Mouse (Mus musculus): ENCODE data around the gene Krt83.
"Not testable (repeated sequence)": the region's sequence is repeated elsewhere in the genome, so short reads cannot be mapped to it uniquely, and the experiment has no call there.

The Krt83 gene

DNA sequence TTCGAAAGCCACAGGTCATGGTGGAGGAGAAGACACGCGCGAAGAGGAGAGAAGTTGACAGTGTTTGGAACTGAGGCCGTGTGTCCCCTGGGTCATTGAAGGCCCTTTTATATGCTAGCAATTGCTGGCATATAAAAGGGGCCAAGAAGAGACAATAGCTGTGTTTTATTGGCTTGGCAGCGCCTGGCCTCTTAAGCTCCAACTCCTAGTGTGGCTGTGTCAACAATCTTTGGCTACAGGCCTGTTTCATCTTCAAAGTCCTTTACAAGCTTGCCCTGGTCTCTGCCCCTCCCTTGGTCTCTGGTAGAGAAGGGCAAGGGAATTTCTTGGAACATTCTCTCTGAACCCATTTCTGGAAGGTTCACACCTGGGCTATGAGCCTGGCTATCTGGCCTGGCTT is at the start of gene Krt83:
Krt83 (minus strand) TSS at position 82 of the 400 bp plus-strand sequence.
- DNase-seq (ENCODE audit: low read depth, low spot score): no peak

- no peak for DNase-seq (ENCODE audit: low read depth, low spot score)
These were observed 47.2 kb upstream of the Krt83 start for GRCm38 (mm10) chr15:101538580-101538900.

DNA sequence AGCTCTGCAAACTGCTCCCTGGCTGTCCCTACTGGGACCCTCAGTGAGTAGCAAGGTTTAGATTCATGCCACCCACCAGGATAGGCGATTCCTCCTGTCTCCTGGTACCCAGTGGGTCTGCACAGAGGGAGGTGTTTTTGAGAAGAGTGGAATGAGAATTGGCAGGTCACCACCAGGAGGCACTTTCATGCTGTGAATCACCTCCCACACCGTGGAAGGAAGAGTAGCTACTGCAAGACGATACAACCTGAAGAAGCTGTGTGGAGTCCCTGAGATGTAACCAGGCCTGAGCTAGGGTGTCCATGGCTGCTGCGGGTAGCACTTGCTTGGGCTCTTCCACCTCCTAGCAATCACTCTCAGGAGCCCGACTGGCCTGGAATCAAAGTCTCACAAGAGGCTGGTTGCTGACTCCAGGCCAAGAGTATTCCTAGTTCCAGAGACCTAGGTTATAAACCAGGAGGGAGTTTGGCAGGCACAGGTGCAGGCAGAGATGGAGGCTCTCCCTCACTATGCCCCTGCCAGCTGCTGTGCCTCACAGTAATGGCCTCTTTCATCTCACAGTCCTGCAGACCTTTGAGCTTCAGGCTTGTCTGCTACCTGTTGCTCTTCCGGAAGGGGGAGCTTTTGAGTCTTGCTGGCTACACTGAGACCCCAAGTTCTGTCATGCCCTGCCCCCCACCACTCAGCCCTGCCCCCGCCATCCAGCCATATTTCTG is 46.7 kb upstream of the Krt83 start:
- DNase-seq (ENCODE audit: low read depth, low spot score): no peak

GRCm38 (mm10) chr15:101536054-101536850 is 44.9 kb upstream of the Krt83 start:
- DNase-seq (ENCODE audit: low read depth, low spot score): no peak

- DNase-seq (ENCODE audit: low read depth, low spot score): no peak
These were observed 41.4 kb upstream of the Krt83 start, which contains the start of gene Krt84 for GRCm38 (mm10) chr15:101532720-101533119. Krt84 (minus strand) TSS chr15:101532820.

DNA sequence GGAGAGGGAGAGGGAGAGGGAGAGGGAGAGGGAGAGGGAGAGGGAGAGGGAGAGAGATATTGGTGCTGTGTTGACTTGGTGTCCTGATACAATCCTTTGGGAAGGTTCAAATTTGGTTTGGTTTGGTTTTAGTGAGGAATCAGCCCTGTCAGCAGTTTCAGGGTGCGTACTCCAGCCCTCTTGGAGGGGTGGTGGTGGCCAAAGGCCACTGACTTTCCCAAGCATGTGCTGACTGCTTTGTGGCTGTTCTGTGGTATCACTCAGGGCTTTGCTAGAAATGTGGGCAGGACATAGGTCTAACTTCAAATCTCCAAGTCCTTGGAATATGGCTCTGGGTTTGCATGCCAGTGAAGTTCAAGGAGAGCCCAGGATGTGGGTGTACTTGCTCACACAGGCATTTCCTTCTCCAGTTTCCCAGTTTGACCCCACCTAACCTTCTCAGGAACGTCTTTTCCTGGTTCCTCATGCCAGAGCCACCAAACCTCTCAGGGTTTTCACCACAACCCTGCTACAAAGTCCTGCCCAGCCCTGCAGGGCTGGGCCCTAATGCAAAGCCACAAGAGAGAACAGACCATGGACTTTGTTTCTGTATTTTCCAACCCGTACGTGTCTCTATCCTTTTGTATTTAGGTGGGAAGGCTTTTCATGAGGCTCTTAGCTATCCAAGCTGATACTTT is 31.4 kb upstream of the Krt83 start:
- no peak for DNase-seq (ENCODE audit: low read depth, low spot score)

GRCm38 (mm10) chr15:101519792-101520191 is 28.5 kb upstream of the Krt83 start:
- no peak for DNase-seq (ENCODE audit: low read depth, low spot score)

GRCm38 (mm10) chr15:101517161-101517560 is 25.8 kb upstream of the Krt83 start, which contains the start of gene Gm49425:
Gm49425 (minus strand) TSS chr15:101517261.
- not testable (repeated sequence) for DNase-seq (ENCODE audit: low read depth, low spot score)

- no peak for DNase-seq (ENCODE audit: low read depth, low spot score)
These were observed 16.9 kb upstream of the Krt83 start for GRCm38 (mm10) chr15:101508247-101508646.

GRCm38 (mm10) chr15:101506896-101507758 is 15.8 kb upstream of the Krt83 start:
- no peak for DNase-seq (ENCODE audit: low read depth, low spot score)

- no peak for DNase-seq (ENCODE audit: low read depth, low spot score)
These were observed 5.9 kb upstream of the Krt83 start for GRCm38 (mm10) chr15:101497181-101497580.

DNA sequence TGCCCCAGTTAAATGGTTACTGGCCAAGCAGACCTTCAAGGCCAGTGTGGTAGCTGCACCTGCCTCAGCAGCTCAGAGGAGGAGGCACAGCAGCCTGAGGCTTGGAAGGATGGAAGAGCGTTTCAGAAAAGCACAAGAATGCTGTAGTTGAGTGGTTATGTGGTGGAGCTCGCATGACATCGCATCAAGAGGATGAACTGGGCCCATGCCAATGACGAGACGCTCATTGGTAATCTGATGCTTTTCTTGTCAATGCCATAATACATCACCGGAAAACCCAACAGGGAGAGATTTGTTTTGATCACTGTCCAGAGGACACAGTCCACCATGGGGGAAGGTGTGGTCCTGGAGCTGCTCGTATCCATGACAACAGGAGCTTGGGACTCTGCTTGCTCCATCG is 4.0 kb upstream of the Krt83 start:
- no peak for DNase-seq (ENCODE audit: low read depth, low spot score)

DNA sequence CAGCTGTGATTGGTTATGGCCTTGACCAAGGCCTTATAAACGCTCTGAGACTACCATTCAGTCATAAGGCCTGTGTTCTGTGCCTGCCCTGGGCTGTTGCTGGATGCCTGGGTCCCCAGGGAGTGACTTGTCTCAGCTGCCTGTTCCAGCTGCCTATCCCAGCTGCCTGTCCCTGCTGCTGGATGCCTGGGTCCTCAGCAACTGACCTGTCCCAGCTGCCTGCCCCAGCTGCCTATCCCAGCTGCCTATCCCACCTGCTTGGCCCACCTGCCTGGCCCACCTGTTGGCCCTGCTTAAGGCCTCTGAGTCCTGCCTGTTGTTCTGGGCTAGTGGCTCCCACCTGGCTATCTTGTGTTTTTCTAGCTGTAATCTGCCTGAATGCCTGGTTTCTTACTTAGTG is 2.9 kb upstream of the Krt83 start:
- DNase-seq (ENCODE audit: low read depth, low spot score): no peak

DNA sequence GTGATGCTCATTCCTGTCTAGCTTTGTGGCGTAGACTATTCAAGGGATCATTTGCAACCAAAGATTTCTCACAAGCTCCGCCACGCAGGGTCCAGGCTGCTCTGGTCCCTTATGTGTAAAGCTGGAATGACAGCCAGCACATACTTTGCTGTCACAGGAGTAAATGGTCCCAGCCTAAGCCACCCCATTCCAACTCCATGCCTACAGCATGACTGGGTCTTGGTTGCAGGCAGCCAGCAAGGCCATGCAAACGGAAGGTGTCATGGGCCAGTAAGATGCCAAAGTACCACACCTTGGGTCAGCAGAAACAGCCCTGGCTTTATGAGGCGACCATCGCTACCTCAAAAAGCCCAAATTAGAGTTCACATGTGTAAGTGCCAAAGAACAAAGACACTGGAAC is 2.4 kb upstream of the Krt83 start:
- no peak for DNase-seq (ENCODE audit: low read depth, low spot score)

DNA sequence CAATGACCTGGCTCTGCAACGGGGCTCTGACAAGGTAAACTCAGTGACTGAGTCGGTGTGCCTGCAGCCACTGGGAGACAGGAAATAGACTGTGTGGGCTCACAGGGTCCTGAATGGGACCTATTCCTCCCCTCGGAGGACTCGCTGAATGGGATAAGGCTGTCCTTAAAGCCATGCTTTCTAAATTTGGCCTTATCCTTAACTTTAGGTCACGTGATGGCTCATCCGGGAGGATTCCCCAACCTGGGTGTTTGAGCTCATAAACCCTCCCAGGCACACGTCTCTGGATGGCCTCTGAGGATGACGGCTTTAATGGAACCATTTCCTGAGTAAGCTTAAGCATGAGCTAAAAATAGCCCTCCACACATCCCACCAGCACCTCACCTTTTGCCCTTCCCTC is 1.4 kb upstream of the Krt83 start:
- DNase-seq (ENCODE audit: low read depth, low spot score): no peak

DNA sequence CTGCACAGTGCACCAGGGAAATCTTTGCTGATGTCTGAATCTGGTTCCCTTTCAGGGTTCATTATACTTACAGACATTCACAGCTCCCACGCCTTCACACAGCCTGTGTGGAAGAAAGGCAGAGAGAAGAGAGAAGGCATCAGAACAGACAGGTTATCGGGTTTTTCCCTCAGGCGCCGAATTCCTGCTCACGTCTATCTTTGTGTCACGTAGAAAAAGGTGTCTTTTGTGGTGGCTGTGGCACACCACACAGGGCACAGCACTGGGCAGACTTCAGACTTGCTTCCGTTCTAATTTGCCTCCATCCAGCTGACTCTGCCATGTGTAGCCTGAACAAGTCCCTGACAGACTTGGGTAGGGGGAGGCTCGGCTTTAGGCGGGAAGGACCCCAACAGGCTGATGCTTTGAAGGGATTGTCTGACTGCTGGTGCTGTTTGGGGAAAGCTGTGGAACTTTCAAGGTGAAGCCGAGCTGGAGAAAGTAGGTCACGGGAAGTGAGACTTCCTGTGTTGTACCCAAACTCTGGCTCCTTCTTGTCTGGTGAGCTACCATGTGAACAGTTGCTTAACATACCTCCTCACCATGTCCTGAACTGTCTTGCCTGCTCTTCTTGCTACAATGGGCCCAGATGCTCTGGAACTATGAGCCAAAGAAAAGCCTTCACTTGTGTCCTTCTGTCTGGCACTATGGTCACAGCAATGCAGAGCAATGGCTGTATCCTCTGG is 5.2 kb downstream of the Krt83 start:
- DNase-seq (ENCODE audit: low read depth, low spot score): no peak

DNA sequence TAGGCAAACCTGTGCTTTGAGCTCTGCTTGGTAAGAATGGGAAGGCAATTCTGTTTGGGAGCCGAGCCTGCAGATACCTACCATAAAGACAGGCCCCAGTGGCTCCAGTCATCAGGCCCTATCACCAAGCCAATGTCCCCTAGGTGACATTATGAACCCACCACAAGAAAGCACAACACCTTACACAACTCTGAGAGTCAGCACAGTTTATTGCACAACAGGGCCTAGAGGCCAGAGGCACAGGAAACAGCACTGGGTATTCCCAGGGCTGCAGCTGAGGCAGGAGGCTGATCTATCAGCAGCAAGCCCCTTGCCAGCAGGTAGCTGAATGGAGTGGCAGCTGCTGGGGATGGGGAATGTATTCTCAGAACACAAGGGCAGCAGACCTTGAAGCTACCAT is 6.4 kb downstream of the Krt83 start:
- DNase-seq (ENCODE audit: low read depth, low spot score): no peak

- DNase-seq (ENCODE audit: low read depth, low spot score): no peak
These were observed 7.7 kb downstream of the Krt83 start for GRCm38 (mm10) chr15:101483646-101484045.

GRCm38 (mm10) chr15:101482056-101482455 is 9.3 kb downstream of the Krt83 start:
- no peak for DNase-seq (ENCODE audit: low read depth, low spot score)

GRCm38 (mm10) chr15:101479666-101480060 is 11.6 kb downstream of the Krt83 start:
- DNase-seq (ENCODE audit: low read depth, low spot score): no peak
